Mouse (Mus musculus) liver (tissue): ENCODE measurements around the gene Samd8.
A peak's percentile ranks its signal among the peaks of the same experiment; 100 is the strongest.

Source experiments
- DNase-seq: peaks from one replicate; pipeline ENCODE4 v3.0.0-alpha.2; 2020; ENCODE audit warnings: mixed read lengths

The Samd8 gene

DNA sequence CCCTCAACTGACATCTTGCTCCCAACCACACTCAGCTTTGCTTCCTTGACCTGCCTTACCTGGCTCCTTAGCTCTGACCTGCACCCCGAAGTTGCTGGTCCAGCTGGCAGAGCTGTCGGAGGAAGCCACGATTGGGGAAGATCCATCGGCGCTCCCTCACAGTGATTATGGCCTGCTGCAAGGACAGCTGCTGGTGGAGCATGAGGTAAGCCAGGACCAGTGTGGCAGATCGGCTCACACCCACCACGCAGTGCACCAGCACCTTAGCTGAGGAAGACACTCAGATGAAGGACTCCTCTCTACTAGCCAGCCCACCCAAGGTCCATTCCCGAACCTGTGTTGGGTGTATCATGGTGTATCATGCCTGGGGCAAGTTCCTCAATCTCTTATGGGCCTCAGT is 4.1 kb upstream of the Samd8 start:
- peak; percentile 1 for DNase-seq

DNA sequence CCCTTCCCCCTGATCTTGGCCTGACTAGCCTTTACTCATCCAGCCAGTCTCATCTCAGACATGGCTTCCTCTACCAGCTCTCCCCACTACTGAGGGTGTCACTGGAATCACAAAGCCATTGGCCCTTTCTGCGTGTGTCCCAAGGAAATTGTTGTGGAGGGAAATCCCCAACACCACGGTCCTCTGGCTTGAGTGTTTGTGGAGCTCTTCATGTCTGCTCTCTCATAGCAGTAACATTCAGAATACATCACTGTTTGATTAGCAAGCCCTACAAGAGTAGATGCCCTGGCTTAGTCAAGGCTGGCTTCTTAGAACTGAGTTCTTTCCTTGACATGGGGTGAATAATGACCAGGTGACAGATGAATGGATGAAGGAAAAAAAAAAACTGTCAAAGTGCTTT is 3.5 kb upstream of the Samd8 start:
- no peak for DNase-seq

DNA sequence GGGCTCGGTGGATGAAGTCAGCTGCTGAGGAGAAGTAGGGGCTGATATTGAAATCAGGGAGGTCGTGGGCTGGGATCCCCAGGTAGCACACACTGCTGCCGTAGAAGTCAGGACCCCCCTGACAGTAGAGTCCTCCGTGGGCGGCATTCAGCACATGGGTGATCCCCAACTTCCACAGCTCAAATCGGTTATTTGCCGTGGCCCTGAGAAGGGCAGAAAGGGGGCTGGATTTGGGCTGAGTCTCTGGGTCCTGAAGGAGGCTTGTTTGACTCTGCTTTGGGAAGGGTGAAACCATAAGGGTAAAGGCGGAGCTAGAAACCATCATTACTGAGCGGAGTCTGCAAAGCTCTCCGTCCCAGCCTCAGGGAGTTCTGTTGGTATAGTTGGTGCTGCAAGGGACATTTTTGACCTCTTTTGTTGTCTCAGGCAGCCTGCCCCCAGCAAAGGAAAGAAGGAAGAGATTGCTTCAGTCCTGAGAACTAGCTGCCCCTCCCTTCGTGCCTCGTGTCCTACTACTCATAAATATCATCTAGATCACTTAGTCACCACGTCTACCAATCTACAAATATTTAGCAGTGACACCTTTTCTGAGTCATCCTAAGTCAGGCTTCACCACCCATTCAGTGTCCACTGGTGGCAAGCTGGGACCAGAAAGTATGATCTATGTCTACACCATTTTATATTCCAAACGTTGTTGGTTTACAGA is 2.7 kb upstream of the Samd8 start:
- peak; percentile 2 for DNase-seq

DNA sequence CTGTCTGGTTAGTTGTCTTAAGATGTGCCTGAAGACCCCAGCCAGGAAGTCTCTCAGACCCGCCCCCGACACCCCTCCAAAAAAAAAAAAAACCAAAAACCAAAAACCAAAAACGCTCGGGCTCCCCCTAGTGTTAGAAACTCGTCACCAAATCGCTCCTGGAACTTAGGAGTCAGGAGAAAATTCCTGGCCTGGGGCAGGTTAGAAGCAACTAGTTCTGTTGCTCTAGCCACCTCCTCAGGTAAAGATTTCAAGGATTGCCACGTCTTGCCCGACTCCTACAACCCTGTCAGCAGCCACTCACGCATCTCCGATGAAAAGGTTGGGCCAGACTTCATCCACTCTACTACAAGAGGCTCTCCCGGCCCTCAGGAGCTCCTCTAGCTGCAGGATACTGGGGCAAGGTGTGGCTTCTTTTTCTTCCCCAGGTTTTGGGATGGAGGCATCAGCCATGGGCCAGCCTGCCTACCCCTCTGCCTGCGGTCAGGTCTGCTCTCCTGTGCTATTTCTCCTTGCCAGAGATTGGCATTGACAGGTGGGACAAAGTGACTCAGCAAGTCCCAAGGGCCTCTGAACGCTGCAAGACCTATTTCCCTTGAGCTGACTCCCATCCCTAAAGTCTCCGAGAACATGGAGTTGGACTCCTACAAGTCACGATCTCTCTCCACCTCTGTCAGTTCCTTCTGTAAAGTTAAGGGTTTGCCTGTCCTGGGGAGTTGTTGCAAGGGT is 2.0 kb upstream of the Samd8 start:
- DNase-seq: peak; percentile 28

DNA sequence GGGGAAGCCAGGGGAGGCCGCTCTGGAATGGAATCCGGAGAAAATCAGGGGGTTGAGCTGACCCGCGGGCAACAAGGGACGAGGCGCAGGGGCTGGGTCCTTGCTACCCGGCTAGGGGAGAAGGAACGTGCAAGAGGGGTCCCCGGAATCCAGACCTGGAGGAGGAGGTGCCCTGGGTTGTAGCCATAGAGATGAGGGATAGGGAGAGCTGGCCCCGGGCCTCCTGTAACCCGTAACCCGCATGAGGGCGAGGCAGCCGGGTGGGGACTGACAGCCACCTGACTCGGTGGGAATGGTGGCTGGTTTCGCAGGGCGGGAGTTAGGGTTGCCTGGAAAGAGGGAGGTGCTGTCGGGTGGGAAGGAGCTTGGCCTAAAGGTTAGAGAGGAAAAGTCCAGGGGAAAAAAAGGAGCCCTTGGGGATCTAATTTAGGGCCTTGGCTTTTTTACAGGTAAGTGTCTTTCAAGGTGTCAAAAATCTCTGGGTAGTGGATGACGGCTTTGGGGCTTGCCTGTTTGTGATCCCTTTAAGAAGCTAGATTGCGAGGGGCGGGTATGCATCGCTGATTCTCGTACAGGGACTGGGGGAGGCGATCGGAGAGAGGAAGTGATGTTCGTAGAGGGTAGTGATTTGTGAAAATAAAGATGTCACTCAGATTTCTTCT is 681 bp downstream of the Samd8 start, which contains the start of gene Dusp13:
Gene Dusp13 (minus strand): TSS at position 301 of the 662 bp plus-strand sequence.
- DNase-seq: peak; percentile 82

DNA sequence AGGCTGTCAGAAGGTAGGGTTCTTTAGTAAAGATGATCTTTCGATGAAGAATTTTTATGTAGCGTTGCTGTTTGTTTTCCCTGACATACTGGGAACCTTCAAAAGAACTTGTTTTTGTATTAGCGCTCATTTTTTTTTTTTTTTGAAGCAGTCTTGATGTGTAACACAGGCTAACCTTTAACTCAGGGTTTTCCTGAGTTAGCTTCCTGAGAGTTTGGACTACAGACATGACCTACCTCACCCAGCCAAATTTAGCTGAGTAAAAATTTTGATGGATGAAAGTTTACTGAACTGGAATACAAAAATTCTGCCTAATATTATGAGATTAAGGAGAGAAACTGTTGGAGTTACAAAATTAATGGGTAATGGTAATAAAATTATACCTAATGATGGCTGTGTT is 2.1 kb downstream of the Samd8 start:
- DNase-seq: no peak

DNA sequence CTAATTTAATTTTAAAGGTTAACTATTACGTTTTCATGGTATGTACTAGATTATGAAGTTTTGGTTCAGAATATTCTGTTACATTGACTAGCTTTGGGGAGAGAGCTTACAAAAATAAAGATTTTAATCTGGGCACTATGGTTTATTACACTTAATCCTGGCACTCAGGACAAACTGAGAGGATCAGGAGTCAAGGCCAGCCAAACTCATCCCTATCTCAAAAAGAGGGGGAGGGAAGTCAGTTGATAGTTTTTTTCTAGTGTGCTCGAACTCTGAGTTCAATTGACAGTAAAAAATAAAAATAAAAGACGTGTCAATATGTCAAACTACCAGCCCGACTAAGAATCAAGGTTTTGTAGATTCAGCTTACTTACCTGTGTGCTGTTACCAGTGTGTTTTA is 3.0 kb downstream of the Samd8 start:
- DNase-seq: no peak

DNA sequence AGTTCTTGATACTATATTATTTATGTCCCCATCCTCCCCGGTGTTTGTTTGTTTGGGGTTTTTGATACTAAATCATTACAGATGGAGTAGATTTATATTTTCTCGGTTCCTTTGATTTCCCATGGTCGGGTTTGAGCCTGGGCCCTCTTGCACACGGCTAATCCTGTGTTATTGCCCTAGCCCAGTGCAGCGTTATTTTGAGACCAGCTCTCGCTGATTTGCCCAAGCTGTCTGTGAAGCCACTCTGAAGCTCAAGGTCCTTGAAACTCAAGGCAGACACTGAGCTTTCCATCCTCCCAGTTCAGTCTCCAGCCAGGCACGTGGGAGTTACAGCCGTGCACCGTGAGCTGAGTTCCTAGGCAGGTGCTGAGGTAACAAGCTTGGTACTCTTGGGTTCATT is 11.2 kb downstream of the Samd8 start:
- no peak for DNase-seq

DNA sequence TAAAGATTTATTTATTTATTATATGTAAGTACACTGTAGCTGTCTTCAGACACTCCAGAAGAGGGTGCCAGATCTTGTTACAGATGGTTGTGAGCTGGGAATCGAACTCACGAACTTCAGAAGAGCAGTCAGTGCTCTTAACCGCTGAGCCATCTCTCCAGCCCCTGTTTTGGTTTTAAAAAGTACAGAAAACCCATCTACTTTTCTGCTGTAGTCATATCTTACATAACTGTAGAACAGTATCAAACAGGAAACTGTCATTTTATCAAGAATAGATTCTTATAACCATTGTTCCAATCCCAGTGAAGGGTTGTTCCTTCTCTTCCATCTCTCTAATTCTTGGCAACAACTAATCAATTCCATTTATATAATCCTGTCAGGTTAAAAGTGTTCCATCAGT is 13.4 kb downstream of the Samd8 start:
- no peak for DNase-seq

DNA sequence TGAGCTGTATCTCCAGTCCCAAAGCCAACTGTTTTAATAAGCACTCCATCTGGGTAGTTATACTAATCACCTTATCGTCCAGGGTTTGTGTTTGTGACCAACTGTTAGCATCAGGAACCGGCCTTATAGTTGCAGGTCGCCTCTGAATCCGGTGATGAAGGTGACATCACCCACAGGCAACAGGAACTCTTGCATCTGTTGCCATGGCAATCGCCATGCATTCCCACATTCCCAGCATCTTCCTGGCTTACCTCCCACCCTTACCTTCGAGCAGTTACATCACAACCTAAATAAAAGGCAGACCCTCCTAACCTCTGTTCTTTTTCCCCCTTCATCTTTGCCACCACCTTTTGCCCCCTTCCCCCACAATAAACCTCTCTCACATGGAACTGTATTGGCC is 14.3 kb downstream of the Samd8 start:
- DNase-seq: no peak

DNA sequence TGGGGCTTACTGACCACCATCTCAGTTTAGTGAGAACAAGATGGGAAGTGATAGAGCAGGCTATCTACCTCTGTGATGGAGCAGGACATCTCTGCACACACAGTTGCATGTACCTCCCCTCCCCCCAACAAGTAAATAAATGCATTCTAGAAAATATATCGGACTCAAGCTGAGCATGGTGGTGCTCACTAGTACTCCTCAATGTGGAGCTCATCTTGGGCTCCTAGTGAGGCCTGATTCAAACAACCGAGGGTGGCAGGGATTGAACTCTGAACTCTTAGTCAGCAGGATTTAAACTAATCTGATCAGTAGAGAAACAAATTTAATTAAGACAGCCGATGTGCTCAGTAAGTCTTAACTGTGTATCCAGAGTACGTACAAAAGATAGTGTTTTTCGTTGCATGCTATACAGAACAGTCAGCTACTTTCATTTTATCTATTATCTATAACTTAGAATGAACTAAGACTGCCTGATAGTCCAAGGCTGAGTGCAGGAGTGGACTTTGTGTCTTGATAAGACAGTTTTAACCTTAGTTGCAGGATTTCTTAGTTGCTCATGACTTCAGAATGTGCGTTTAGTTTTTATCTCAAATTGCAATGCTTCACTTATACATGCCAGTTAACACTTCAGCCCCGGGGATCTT is 15.5 kb downstream of the Samd8 start:
- no peak for DNase-seq

DNA sequence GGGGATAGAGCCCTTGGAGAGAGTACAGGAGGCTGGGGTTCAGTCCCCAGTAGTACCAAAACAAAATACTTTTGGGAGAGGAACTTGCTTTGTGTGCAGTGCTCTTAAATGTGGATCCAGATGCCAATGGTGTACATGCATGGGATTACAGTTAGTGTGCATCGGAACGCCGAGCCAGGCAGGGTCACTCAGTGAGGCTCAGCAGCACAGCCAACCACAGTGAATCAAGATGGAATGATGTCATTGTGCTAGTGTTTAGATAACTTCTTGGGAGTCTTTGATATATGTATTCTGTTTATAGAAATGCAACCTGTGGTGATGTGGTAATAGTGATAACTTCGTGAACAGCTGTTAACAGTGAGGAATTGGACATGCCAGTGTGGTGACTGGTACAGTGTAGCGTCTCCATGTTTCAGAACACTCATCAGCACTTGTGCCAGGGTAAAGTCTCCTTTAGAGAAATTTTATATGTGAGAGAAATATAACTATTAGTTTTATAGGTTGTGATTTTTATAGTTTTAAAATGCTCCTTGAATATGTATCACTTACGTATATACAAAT is 16.1 kb downstream of the Samd8 start:
- no peak for DNase-seq

DNA sequence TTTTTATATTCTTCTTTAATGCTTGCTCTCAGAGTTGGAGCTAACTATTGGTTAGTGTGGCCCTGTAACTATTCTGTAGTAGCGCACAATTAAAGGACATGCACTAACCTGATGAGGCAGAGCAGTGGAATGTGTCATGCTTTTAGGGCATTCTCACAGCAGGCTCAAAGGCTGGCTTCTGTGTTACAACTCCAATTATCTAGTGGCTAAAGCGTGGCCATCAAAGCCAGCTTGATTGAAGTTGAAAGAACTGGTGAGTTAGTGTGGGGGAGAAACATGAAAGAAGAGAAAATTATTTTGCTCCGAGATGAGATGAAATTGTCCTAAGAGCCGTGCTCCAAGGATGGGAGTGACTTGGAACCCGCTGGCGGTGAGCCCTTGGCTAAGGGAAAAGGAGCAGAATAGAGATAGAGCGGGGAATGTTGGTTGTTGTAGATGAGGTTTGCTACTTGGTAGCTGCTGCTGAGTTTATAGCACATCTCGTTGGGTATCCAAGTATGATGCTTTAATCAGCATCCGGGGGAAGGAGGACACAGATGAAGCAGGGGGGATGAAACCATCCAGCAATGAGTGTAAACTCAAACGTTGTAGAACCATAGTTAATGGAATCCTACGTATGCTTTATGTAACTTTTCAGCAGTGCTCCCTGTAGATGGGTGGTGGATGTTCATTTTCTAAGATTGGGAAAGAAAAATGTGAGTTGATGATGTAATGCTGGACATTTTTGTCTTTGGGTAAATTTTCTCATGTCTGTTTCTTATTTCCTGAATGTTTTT is 22.4 kb downstream of the Samd8 start:
- DNase-seq: no peak

DNA sequence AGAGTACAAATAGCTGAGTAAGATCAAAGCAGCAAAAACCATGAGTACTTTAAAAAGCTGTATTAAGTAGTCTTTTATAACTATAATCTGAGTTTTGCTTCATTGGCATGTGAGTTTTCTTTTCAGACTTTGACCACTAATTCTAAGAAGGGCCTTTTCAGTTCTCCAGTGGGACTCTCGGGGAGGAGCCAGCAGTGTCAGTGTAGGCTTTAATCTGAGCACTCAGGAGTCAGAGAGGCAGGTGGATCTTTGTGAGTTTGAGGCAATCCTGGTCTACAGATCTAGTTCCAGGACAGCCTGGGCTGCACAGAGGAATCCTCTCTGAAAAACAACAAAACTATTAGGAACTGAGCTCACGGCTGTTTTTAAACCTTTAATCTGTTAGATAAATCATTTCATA is 23.6 kb downstream of the Samd8 start:
- no peak for DNase-seq

DNA sequence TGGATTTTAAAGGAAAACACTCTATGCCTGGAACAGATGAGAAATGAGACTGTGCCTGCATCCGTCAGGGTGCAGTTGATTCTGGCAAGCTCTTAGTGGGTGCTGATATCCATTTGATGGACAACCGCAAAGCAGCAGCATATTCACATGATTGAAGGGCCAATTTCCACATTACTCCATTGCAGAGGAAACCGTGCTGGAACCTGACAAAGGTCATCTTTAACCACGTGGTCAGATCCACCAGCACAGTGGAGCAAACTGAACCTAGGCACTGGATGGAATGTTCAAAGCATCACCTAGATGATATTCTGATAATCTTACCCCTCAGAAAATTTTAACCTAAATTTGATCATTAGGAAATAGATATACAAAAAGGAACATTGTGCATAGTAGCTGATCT is 25.9 kb downstream of the Samd8 start:
- DNase-seq: no peak

DNA sequence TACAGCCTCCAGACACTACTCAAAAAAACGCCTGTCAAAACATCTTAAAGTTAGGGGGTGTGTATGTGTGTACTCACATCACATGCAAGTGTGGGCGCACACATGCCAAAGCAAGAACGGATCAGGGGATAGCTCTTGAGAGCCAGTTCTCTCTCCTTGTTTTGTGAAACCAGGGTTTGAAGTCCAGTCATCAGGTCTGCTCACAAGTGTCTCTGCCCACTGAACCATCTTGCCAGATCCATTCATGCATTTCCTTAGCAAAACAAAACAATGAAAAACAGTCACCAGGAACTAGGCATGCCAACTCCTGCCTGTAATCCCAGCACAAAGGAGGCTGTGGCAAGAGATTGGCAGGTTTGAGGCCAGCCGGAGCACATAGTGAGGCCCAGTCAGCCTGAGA is 36.2 kb downstream of the Samd8 start:
- DNase-seq: no peak

DNA sequence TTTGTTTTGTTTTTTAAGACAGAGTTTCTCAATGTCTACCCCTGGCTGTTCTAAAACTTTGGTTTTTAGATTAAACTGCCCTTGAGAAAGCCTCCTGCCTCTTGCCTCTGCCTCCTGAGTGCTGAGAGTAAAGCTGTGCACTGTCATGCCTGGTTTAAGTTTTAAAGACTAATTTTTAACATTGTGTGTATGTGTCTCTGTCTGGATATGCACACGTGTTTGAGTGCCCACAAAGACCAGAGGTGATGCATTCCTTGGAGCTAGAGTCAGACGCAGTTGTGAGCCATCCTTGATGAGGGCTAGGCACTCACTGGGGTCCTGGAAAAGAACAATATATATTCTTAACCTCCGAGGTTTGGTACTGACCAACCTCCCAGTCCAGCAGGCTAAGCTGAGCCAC is 37.0 kb downstream of the Samd8 start:
- DNase-seq: no peak

DNA sequence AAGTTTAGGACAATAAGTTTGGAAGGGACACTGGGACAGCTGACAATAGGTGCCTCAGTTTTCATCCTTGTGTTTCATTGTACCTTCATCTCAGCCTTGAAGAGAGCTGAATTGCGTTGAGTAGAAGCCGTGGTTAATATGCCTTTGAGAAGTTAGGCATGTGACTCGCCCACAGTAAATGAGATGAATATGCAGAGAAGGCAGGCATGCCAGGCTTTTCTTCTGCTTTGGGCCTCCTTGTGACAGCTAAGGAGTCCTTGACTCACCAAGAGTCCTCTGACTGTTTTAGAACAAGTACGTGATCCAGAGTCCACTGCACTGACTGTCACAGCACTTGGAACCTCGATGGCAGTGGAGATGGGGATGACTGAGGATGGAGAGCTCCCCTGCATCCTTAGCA is 37.8 kb downstream of the Samd8 start:
- DNase-seq: no peak

DNA sequence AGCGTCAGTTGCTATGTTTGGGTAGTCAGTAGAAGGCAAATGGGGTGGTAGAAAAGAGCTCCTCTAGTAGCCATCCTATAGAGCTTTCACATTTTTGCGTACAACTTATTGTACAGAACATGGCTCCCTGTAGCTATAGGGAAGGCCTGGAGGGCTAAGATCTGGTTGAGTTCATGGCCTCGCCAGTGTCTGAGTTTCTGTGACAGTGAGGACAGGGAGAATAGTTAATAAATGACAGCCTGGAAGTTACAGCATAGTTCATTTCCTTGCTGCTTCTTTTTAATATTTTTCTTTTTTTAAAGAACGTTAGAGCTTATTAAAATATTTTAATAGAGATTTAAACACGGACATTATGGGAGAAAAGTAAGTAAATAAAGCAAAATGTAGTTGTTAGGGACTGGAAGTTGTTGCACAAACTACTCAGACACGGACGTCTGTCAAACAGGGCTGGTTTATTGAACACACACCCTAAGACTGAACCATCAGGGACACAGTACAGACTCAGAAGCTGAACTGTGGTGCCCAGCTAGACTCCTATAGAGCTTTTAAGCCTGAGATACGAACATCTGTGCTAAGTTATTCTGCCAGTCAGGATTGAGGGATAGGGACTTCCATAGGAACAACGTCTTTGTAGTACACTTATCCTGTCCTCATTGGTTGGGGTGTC is 40.4 kb downstream of the Samd8 start:
- no peak for DNase-seq

DNA sequence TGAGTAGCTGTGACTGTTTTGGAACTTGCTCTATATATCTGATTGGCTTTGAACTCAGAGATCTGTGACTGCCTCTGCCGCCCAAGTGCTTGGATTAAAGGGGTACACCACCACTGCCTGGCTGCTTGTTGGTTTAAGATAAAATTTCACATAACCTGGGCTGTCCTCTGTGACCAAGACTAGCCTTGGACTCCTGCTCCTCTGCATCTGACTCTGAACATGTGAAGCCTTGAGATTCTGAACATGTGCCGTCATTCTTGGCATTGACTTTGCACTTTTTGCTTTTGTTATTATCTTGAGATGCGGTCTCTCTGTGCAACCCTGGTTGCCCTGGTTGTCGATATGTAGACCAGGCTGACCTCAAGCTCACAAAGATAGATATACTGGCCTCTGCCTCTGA is 41.4 kb downstream of the Samd8 start:
- no peak for DNase-seq

DNA sequence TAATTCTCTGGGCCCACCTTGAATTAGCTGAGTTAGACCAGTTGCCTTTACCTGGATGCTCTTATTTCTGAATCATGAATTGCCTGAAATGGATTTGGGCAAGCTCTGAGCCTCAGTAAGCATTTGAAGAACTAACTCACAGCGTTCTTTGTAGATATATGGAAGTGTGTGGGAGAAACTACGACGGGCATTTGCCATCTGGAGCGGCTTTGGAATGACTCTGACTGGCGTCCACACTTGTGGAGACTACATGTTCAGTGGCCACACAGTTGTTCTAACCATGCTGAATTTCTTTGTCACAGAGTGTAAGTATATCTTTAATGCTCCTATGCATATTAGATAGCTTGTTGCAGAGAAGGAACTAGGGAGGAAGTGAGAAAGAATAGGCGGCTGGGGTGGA is 41.9 kb downstream of the Samd8 start:
- no peak for DNase-seq

DNA sequence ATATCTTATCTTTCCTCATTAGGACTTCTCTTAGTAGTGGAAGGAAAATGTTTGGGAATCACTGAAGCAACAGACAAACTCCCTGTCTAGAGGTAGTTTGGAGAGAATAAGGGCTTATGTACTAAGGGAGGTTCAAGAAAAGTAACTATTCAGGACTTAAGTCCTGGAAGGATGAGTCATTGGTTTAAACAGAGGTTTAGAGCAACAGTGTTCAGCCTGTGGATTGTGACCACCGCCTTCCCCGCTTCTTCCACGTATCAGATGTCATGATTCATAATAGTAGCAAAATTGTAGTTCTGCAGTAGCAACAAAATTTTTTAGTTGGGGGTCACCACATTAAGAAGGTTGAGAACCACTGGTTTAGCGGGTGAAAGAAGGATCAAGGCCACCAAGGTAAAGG is 50.3 kb downstream of the Samd8 start:
- DNase-seq: no peak
